Mouse (Mus musculus): ENCODE results near the gene Mta1. TPM values are rescaled to one million over a fixed set of nuclear protein-coding genes. Genes with fewer than 3 reads are reported as not detected.

Mta1 gene
- polyA plus RNA-seq, 1 experiment from 2014 or later, result 12.2 TPM

DNA sequence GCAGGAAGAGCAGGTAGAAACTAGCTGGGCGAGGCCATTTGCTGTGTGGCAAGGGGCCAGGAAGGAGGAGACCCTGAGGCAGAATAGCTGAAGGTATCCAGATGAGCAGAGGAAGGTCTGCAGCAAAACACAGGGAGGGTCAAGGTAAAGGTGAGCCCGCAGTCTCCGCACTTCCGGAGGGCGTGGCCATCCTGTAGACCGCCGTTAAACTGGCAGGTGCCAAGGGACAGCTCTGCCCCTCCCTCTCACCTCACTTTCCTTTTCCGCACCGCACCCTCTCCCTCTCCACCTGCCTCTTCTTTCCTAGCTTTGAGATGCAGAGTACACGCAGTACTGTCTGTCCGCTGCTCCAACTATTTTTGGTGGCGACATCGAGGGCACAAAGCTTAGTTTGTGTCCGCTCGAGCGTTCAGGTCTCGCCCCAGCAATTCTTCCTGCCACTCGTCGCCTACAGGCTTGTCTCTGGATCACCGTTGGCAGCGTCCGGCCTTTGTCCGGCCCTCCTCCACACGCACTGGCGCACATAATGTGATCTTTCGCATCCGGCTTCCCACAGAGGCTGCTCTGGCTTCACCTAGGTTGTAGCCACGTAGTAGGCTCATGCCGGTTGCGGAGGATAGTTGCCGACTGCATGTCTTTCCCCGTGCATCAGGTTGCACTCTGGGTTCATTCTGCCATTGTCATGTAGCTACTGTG, 57.1 kb downstream of the Mta1 start:
- Histone ChIP-seq H3K9ac (ENCODE audit: low read length) (peak overlapping the region; percentile 77), H3K4me2 (ENCODE audit: low read depth, low read length) (peak overlapping the region; percentile 87), H3K27me3 (ENCODE audit: control insufficient read depth, insufficient read depth, low read depth, low read length) (no peaks in the 10 kb centered on the region), H3K36me3 (ENCODE audit: control insufficient read depth, insufficient read depth, low read length) (peaks cover 7% of the 10 kb centered on the region), H3K4me1 (replicated peaks; ENCODE audit: control insufficient read depth, insufficient read depth, low read length) (peaks cover 25% of the 10 kb centered on the region), H3K27ac (ENCODE audit: low read length) (peak overlapping the region; percentile 96), H3K4me3 (ENCODE audit: low read length) (peak overlapping the region; percentile 55), H3K9me3 (ENCODE audit: control insufficient read depth, low read length) (no peaks in the 10 kb centered on the region)
- 3% methylated on average over 32 of the region's 32 CpGs for WGBS
- ATAC-seq (ENCODE audit: low read depth), result peak; percentile 4; the same call in 1 of the 2 replicates

DNA sequence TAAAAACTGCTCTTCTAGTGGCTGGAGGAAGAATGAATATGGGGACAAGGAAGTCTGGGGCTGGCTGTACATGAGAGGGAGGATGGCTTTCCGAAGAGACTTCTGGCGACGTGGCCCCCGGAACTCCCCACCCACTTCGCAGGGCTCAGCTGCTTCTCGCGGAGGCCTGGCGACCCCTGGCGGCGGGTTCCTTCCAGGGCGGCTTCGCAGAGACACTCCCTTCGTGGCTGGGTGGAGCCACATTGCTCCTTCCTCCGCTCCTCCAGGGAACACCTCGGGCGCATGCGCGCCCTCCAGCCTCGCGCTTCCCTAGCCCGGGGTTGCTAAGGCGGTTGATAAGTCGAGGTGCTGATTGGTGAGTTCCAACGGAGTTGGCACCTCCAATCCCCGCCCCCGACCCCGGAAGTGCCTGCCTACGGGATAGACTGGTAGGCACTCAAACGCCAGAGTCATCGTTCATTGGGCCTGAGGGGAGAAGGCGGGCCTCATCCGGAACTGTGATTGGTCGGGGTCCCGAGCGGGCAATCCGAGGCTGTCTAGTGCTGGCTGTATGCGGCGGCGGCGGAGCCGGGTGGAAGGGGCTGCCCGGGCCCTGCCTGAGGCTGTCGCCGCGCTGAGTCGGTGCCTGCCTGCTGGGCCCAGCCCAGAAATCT, 57.9 kb downstream of the Mta1 start, which contains the start of gene Tedc1:
Gene Tedc1 (plus strand): TSS at position 535 of the 653 bp plus-strand sequence.
- Histone ChIP-seq H3K36me3 (ENCODE audit: control insufficient read depth, insufficient read depth, low read length) (peaks cover 7% of the 10 kb centered on the region), H3K9ac (ENCODE audit: low read length) (peak within 1 kb of the TSS; percentile 77), H3K4me2 (ENCODE audit: low read depth, low read length) (peak within 1 kb of the TSS; percentile 88), H3K27me3 (ENCODE audit: control insufficient read depth, insufficient read depth, low read depth, low read length) (no peaks in the 10 kb centered on the region), H3K9me3 (ENCODE audit: control insufficient read depth, low read length) (no peaks in the 10 kb centered on the region), H3K4me1 (replicated peaks; ENCODE audit: control insufficient read depth, insufficient read depth, low read length) (peaks cover 25% of the 10 kb centered on the region), H3K4me3 (ENCODE audit: low read length) (peak within 1 kb of the TSS; percentile 84), H3K27ac (ENCODE audit: low read length) (peak within 1 kb of the TSS; percentile 96)
- under 1% methylated on average over 46 of the region's 46 CpGs for WGBS
- peak; percentile 95 for ATAC-seq (ENCODE audit: low read depth)

DNA sequence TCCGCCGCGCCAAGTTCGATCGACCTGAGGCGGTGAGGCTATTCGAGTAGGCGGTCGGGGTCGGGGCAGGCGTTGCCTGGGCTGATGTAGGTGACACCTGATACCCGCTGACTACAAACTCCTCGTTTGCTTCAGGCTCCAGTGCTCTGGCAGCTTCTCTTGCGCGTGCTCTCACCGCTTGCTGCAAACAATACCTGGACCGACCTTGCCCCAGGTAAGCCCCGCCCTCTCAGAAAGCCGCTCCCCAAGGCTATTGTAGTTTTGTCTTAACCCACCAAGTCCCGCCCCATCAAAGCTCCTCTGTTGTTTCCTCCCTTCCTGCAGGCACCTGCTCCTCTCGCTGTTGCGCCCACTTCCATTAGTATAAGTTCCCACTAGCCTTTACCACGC, 58.5 kb downstream of the Mta1 start:
- no peaks in the 10 kb centered on the region for H3K27me3 ChIP-seq (ENCODE audit: control insufficient read depth, insufficient read depth, low read depth, low read length)
- peaks cover 20% of the 10 kb centered on the region for H3K4me1 ChIP-seq (replicated peaks; ENCODE audit: control insufficient read depth, insufficient read depth, low read length)
- H3K4me2 ChIP-seq (ENCODE audit: low read depth, low read length), result peak overlapping the region; percentile 88
- H3K36me3 ChIP-seq (ENCODE audit: control insufficient read depth, insufficient read depth, low read length), result peaks cover 7% of the 10 kb centered on the region
- H3K4me3 ChIP-seq (ENCODE audit: low read length), result peak overlapping the region; percentile 84
- WGBS, result under 1% methylated on average over 23 of the region's 23 CpGs
- H3K9me3 ChIP-seq (ENCODE audit: control insufficient read depth, low read length), result no peaks in the 10 kb centered on the region
- H3K27ac ChIP-seq (ENCODE audit: low read length), result peak overlapping the region; percentile 87
- H3K9ac ChIP-seq (ENCODE audit: low read length), result peak overlapping the region; percentile 75
- ATAC-seq (ENCODE audit: low read depth), result no peak

DNA sequence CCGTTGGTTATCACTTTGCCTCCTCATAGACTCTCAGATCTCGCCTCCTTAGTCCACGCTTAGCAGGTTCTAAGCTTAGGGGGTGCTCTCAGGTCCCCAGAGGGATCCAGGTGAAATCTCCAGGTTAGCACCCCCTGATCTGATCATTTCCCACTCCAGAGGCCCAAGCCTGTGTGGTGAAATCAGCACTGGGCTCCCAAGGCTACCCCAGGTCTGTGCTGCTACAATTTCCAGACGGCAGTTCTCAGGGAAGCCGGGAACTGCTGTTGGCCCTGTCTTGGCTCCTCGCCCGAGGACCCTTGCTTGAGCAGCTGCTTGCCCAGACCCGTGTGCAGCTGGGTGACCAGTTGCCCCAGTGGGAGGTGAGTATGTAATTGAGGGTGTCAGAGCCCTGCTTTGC, 58.9 kb downstream of the Mta1 start:
- Histone ChIP-seq H3K27ac (ENCODE audit: low read length) (peak overlapping the region; percentile 87), H3K4me1 (replicated peaks; ENCODE audit: control insufficient read depth, insufficient read depth, low read length) (peaks cover 20% of the 10 kb centered on the region), H3K9me3 (ENCODE audit: control insufficient read depth, low read length) (no peaks in the 10 kb centered on the region), H3K9ac (ENCODE audit: low read length) (peak overlapping the region; percentile 75), H3K36me3 (ENCODE audit: control insufficient read depth, insufficient read depth, low read length) (peaks cover 7% of the 10 kb centered on the region), H3K27me3 (ENCODE audit: control insufficient read depth, insufficient read depth, low read depth, low read length) (no peaks in the 10 kb centered on the region), H3K4me2 (ENCODE audit: low read depth, low read length) (peak overlapping the region; percentile 88), H3K4me3 (ENCODE audit: low read length) (peak overlapping the region; percentile 84)
- ATAC-seq (ENCODE audit: low read depth), result no peak
- 19% methylated on average over 8 of the region's 8 CpGs for WGBS

DNA sequence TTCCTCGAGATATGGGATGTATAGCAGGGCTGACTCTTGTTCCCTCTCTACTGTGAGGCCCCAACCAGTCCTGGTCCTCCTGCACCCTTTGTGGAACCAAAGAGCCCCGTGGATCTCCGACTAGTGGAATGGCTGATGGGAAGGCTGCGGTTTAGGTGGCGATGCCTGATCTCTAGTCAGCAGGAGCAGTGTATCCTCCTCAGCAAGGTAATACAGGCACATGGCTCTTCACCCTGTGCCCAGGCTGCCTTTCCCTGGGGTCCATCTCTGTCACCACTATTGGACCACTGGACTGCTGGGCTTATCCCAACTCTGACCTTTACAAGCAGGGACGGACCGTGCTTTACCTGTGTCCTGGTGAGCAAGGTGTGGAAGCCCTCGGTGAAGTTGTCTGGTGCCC, 59.4 kb downstream of the Mta1 start:
- H3K27me3 ChIP-seq (ENCODE audit: control insufficient read depth, insufficient read depth, low read depth, low read length), result no peaks in the 10 kb centered on the region
- H3K4me1 ChIP-seq (replicated peaks; ENCODE audit: control insufficient read depth, insufficient read depth, low read length), result peaks cover 20% of the 10 kb centered on the region
- peak overlapping the region; percentile 84 for H3K4me3 ChIP-seq (ENCODE audit: low read length)
- no peaks in the 10 kb centered on the region for H3K9me3 ChIP-seq (ENCODE audit: control insufficient read depth, low read length)
- peaks cover 7% of the 10 kb centered on the region for H3K36me3 ChIP-seq (ENCODE audit: control insufficient read depth, insufficient read depth, low read length)
- peak overlapping the region; percentile 88 for H3K4me2 ChIP-seq (ENCODE audit: low read depth, low read length)
- no peak overlapping the region for H3K27ac ChIP-seq (ENCODE audit: low read length)
- WGBS, result 83% methylated on average over 8 of the region's 8 CpGs
- H3K9ac ChIP-seq (ENCODE audit: low read length), result peak overlapping the region; percentile 75
- no peak for ATAC-seq (ENCODE audit: low read depth)

DNA sequence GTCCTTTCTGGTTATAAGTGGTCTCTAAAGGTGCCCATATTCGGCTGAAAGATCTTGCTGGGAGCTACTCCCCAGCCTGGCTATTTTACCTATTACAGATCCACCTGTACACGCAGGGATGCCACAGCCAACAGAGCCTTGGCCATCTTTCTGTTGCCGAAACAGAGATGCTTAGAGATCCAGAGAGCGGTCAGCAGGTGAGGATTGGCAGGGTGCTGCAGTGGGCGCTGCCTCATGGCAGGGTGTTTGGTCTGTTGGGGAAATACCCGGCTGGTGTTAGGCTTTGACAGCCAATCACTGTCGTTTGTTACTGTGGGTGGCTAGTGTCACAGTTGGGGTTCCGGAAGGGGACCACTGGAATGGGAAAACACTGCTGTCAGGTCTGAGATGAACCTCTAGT, 59.9 kb downstream of the Mta1 start:
- Histone ChIP-seq H3K9me3 (ENCODE audit: control insufficient read depth, low read length) (no peaks in the 10 kb centered on the region), H3K27me3 (ENCODE audit: control insufficient read depth, insufficient read depth, low read depth, low read length) (no peaks in the 10 kb centered on the region), H3K36me3 (ENCODE audit: control insufficient read depth, insufficient read depth, low read length) (peaks cover 8% of the 10 kb centered on the region), H3K4me2 (ENCODE audit: low read depth, low read length) (no peak overlapping the region), H3K4me3 (ENCODE audit: low read length) (no peak overlapping the region), H3K9ac (ENCODE audit: low read length) (no peak overlapping the region), H3K4me1 (replicated peaks; ENCODE audit: control insufficient read depth, insufficient read depth, low read length) (peaks cover 20% of the 10 kb centered on the region), H3K27ac (ENCODE audit: low read length) (no peak overlapping the region)
- no peak for ATAC-seq (ENCODE audit: low read depth)
- WGBS, result 89% methylated on average over 8 of the region's 8 CpGs

DNA sequence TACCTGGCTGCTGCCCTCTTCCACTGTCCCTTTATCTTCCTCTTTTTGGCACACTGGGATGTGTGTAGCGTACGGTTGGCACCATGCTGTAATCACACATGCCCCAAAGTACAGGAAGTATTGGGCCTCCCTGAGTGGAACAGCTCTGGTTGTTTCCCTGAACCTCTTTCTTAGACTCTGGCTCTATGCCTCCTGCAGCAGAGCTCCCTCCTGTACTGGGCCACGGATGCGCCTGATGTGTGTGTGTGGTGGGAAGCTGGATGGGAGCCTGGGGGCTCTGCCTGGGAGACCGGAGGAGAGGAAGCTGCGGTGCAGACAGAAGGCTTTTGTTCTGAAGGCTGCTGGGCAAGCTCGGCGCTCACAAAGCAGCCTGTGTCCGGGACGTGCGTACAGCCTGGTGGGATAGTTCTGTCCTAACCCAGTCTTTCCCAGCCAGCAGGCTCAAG, 65.5 kb downstream of the Mta1 start:
- Histone ChIP-seq H3K27me3 (ENCODE audit: control insufficient read depth, insufficient read depth, low read depth, low read length) (no peaks in the 10 kb centered on the region), H3K9me3 (ENCODE audit: control insufficient read depth, low read length) (no peaks in the 10 kb centered on the region), H3K4me1 (replicated peaks; ENCODE audit: control insufficient read depth, insufficient read depth, low read length) (no peaks in the 10 kb centered on the region), H3K36me3 (ENCODE audit: control insufficient read depth, insufficient read depth, low read length) (peaks cover 3% of the 10 kb centered on the region), H3K4me3 (ENCODE audit: low read length) (no peak overlapping the region), H3K27ac (ENCODE audit: low read length) (no peak overlapping the region), H3K9ac (ENCODE audit: low read length) (no peak overlapping the region; the same call in 1 of the 2 replicates), H3K4me2 (ENCODE audit: low read depth, low read length) (no peak overlapping the region)
- WGBS, result 80% methylated on average over 11 of the region's 11 CpGs
- peak; percentile 24; the same call in 1 of the 2 replicates for ATAC-seq (ENCODE audit: low read depth)

DNA sequence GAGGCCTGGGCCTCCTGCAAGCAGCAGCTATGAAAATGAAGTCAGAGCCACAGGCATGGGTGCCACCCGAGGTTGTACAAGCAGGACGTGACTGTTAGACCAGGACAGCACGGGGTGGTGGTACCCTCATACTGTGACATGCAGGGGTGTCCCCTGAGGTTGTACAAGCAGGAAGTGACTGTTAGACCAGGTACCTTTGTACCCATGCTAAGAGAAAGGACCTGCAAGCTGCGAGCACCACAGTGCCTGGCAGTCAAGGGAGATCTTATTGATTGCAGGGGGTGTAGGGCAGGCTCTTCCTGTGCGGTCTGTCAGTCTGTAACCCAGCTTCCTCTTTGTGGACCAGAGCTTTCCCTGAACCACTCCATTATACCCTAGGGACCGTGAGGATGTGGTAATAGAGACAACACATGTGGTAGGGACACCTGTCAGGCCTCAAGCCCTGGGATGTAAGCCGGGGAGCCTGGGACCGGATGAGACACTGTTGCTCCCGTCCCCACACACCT, 70.0 kb downstream of the Mta1 start:
- no peak for ATAC-seq (ENCODE audit: low read depth)
- Histone ChIP-seq H3K4me3 (ENCODE audit: low read length) (no peak overlapping the region), H3K9me3 (ENCODE audit: control insufficient read depth, low read length) (no peaks in the 10 kb centered on the region), H3K27me3 (ENCODE audit: control insufficient read depth, insufficient read depth, low read depth, low read length) (no peaks in the 10 kb centered on the region), H3K36me3 (ENCODE audit: control insufficient read depth, insufficient read depth, low read length) (peaks cover 1% of the 10 kb centered on the region; the same call in 1 of the 2 replicates), H3K27ac (ENCODE audit: low read length) (no peak overlapping the region), H3K4me1 (replicated peaks; ENCODE audit: control insufficient read depth, insufficient read depth, low read length) (no peaks in the 10 kb centered on the region), H3K4me2 (ENCODE audit: low read depth, low read length) (no peak overlapping the region), H3K9ac (ENCODE audit: low read length) (no peak overlapping the region)
- WGBS, result 70% methylated on average over 9 of the region's 9 CpGs

DNA sequence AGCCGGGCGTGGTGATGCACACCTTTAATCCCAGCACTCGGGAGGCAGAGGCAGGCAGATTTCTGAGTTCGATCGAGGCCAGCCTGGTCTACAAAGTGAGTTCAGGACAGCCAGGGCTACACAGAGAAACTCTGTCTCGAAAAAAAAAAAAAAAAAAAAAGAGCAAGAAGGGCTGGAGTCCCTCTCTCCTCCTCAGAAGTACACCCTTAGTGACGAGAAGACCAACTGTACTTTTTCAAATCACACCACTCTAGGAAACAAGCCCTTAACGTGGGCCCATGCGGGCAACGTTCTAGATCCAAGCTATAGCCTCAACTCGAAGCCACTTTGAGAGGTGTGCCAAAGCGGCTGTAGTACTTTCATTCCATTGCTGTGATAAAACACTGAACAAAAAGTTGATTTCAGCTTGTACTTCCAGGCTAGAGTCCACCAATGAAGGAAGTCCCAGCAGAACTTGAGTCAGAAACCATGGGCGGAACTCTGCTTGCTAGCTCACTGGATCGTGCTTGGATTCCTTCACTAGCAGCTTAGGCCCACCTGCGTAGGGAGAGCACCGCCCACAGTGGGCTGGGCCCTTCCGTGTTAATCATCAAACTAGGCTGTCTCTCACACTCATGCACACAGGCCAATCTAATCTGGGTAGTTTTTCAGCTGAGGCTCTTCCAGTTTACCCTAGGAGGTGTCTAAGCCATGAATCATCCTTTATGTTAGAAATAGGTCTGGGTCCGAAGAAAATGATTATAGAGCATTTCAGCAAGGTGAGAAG, 79.1 kb downstream of the Mta1 start:
- Histone ChIP-seq H3K36me3 (ENCODE audit: control insufficient read depth, insufficient read depth, low read length) (no peaks in the 10 kb centered on the region), H3K9ac (ENCODE audit: low read length) (no peak overlapping the region), H3K4me2 (ENCODE audit: low read depth, low read length) (no peak overlapping the region), H3K9me3 (ENCODE audit: control insufficient read depth, low read length) (no peaks in the 10 kb centered on the region), H3K27ac (ENCODE audit: low read length) (no peak overlapping the region), H3K27me3 (ENCODE audit: control insufficient read depth, insufficient read depth, low read depth, low read length) (no peaks in the 10 kb centered on the region), H3K4me3 (ENCODE audit: low read length) (no peak overlapping the region), H3K4me1 (replicated peaks; ENCODE audit: control insufficient read depth, insufficient read depth, low read length) (no peaks in the 10 kb centered on the region)
- ATAC-seq (ENCODE audit: low read depth), result no peak
- WGBS, result 85% methylated on average over 17 of the region's 18 CpGs
